Mouse (Mus musculus) olfactory bulb, adult 2 months (tissue): ENCODE measurements at regions not wholly inside any gene's neighbourhood (a gene's known extent, or its start where the extent isn't known, plus 50 kb on each side); places are given as distances from the start of the nearest gene placed in this dataset.

ENCODE experiments used
- H3K27ac ChIP-seq: fragments of 200-500 bp; 2 replicates; pipeline ENCODE4 v1.5.1; 2012; ENCODE audit warnings: low read depth, low read length; ENCODE audit not compliant: insufficient read depth
- H3K4me1 ChIP-seq: fragments of 200-500 bp; 2 replicates; pipeline ENCODE4 v1.6.1; 2012; ENCODE audit warnings: low read length; ENCODE audit not compliant: control insufficient read depth, insufficient read depth
- H3K4me3 ChIP-seq: fragments of 200-500 bp; 2 replicates; pipeline ENCODE4 v1.5.1; 2012; ENCODE audit warnings: mild to moderate bottlenecking, low read depth, low read length, moderate library complexity; ENCODE audit not compliant: insufficient read depth
- CTCF ChIP-seq: fragments of 200-500 bp; IDR thresholded peaks from 2 replicates; pipeline ENCODE4 v1.5.1; 2012; ENCODE audit warnings: low read depth, mild to moderate bottlenecking, low read length, moderate library complexity; ENCODE audit not compliant: insufficient read depth
- POLR2A ChIP-seq: fragments of 200-500 bp; IDR thresholded peaks from 2 replicates; pipeline ENCODE4 v1.6.1; 2012; ENCODE audit warnings: mild to moderate bottlenecking, low read depth, low read length, moderate library complexity; ENCODE audit not compliant: insufficient read depth
- WGBS: fragments of 180-500 bp; shearing (Covaris S2); methylation state at CpG from one replicate; pipeline ENCODE4 v1.1.7; 2018; 5-methylcytosine and 5-hydroxymethylcytosine counted together

GRCm38 (mm10) chr15:8903651-8904050 is 64.1 kb upstream of the Ranbp3l start:
- H3K4me3 ChIP-seq, result no peak overlapping the region
- H3K4me1 ChIP-seq, result no peaks in the 10 kb centered on the region
- no peak for TF ChIP-seq POLR2A
- no peak for TF ChIP-seq CTCF
- no peak overlapping the region for H3K27ac ChIP-seq
- 52% methylated on average over 2 of the region's 2 CpGs for WGBS

GRCm38 (mm10) chr15:8897487-8898158 is 70.1 kb upstream of the Ranbp3l start:
- Histone ChIP-seq H3K4me3 (no peak overlapping the region), H3K27ac (no peak overlapping the region), H3K4me1 (no peaks in the 10 kb centered on the region)
- WGBS, result 95% methylated on average over 11 of the region's 11 CpGs
- TF ChIP-seq POLR2A (no peak), CTCF (no peak)

GRCm38 (mm10) chr15:8896856-8897255 is 70.9 kb upstream of the Ranbp3l start:
- 70% methylated on average over 2 of the region's 2 CpGs for WGBS
- no peak overlapping the region for H3K27ac ChIP-seq

GRCm38 (mm10) chr15:8896391-8896790 is 71.4 kb upstream of the Ranbp3l start:
- Histone ChIP-seq H3K4me3 (no peak overlapping the region), H3K4me1 (no peaks in the 10 kb centered on the region), H3K27ac (no peak overlapping the region)
- 37% methylated on average over 12 of the region's 12 CpGs for WGBS
- TF ChIP-seq CTCF (no peak), POLR2A (no peak)

More at GRCm38 (mm10) chr15:8896856-8897255, 70.9 kb upstream of the Ranbp3l start:
- Histone ChIP-seq H3K4me3 (no peak overlapping the region), H3K4me1 (no peaks in the 10 kb centered on the region)
- TF ChIP-seq POLR2A, result no peak

- Histone ChIP-seq H3K27ac (no peak overlapping the region), H3K4me3 (no peak overlapping the region), H3K4me1 (no peaks in the 10 kb centered on the region)
- 99% methylated on average over 3 of the region's 3 CpGs for WGBS
- no peak for TF ChIP-seq POLR2A
- TF ChIP-seq CTCF, result no peak
Observed at GRCm38 (mm10) chr15:8885585-8885984, 82.2 kb upstream of the Ranbp3l start.

GRCm38 (mm10) chr15:8884608-8885467 is 82.9 kb upstream of the Ranbp3l start:
- Histone ChIP-seq H3K27ac (no peak overlapping the region), H3K4me3 (no peak overlapping the region), H3K4me1 (no peaks in the 10 kb centered on the region)
- no peak for TF ChIP-seq CTCF
- TF ChIP-seq POLR2A, result no peak
- 26% methylated on average over 18 of the region's 18 CpGs for WGBS

GRCm38 (mm10) chr15:8882880-8883539 is 84.7 kb upstream of the Ranbp3l start:
- no peak overlapping the region for H3K27ac ChIP-seq
- WGBS, result 71% methylated on average over 9 of the region's 9 CpGs

GRCm38 (mm10) chr15:8874884-8875493 is 92.8 kb upstream of the Ranbp3l start:
- Histone ChIP-seq H3K27ac (no peak overlapping the region; the same call in 1 of the 2 replicates), H3K4me1 (peaks cover 3% of the 10 kb centered on the region; the same call in 1 of the 2 replicates)
- WGBS, result 34% methylated on average over 9 of the region's 9 CpGs

More at GRCm38 (mm10) chr15:8882880-8883539, 84.7 kb upstream of the Ranbp3l start:
- Histone ChIP-seq H3K4me1 (peaks cover 3% of the 10 kb centered on the region; the same call in 1 of the 2 replicates), H3K4me3 (no peak overlapping the region)
- TF ChIP-seq POLR2A (no peak), CTCF (no peak)

More at GRCm38 (mm10) chr15:8874884-8875493, 92.8 kb upstream of the Ranbp3l start:
- no peak overlapping the region for H3K4me3 ChIP-seq
- TF ChIP-seq POLR2A (no peak), CTCF (no peak)
